ENCODE assay signal across 16 mouse cellular contexts in the genomic region with DNA sequence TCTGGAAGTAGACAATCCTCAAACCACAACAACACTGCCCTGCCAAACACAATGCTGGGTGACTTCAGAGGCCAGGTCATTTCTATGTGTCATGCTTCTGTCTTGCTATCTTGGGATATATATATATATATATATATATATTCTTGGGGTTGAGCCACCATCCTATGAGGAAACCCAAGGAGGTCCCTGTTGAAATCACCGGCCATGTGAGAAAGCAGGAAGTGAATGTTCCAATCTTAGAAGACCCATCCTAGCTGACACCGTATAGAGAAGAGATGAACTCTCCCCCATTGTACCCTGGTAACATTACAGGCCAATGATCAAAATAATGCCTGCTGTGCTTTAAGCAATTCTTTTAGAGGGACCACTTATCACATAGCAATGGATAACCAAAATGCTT. TPM values are rescaled to one million over a fixed set of nuclear protein-coding genes. Genes with fewer than 3 reads are reported as not detected.
"Had no signal": no experiment of that assay in that cellular context is flagged by ENCODE, and none has a peak within 500 bp of the region (broad histone marks: within the 10 kb centered on the region; RNA-seq: fewer than 3 reads in every experiment).

No protein-coding gene starts in this region.

- H3K9ac ChIP-seq: limb, embryonic 12.5 days; midbrain, embryonic 12.5 days; neural tube, embryonic 12.5 days; stomach, embryonic 15.5 days had no signal

- H3K4me3 ChIP-seq: limb, embryonic 12.5 days; midbrain, embryonic 12.5 days; neural tube, embryonic 12.5 days; stomach, embryonic 15.5 days had no signal

- DNase-seq: kidney, adult 8-10 months; kidney, postnatal 36 days; layer of hippocampus, adult 9-11 months; layer of hippocampus, postnatal 36 days; lung, postnatal 14 days; right cerebral cortex, postnatal 14 days; thymus, adult 2 months; thymus, postnatal 25 days had no signal

- ATAC-seq: intestine, embryonic 16.5 days; midbrain, embryonic 16.5 days had no signal

- H3K4me2 ChIP-seq: limb, embryonic 12.5 days; midbrain, embryonic 12.5 days; neural tube, embryonic 12.5 days; stomach, embryonic 15.5 days had no signal

- H3K4me1 ChIP-seq: limb, embryonic 12.5 days; midbrain, embryonic 12.5 days; neural tube, embryonic 12.5 days; stomach, embryonic 15.5 days had no signal

- H3K9me3 ChIP-seq: limb, embryonic 12.5 days; midbrain, embryonic 12.5 days; neural tube, embryonic 12.5 days; stomach, embryonic 15.5 days had no signal

- H3K36me3 ChIP-seq: limb, embryonic 12.5 days; midbrain, embryonic 12.5 days; neural tube, embryonic 12.5 days; stomach, embryonic 15.5 days had no signal

- H3K27ac ChIP-seq: kidney, postnatal 0 days; limb, embryonic 12.5 days; midbrain, embryonic 12.5 days; neural tube, embryonic 12.5 days; stomach, embryonic 15.5 days had no signal

- H3K27me3 ChIP-seq: limb, embryonic 12.5 days; midbrain, embryonic 12.5 days; neural tube, embryonic 12.5 days; stomach, embryonic 15.5 days had no signal

RNA-seq across cellular contexts. Expression of a gene that starts 28.1 kb away (rescaled TPM):
- total RNA-seq: megakaryocyte-erythroid progenitor cell, adult 5-6 weeks had no signal
